Mouse (Mus musculus): ENCODE data around the gene Fsd1.

GRCm38 (mm10) chr17:55961631-55962030, 24.7 kb upstream of the Fsd1 start:
- TF ChIP-seq CTCF (conservative IDR thresholded peaks at IDR 0.05; ENCODE audit: insufficient read depth, insufficient read length, low read depth, low read length) (no peak), POLR2A (IDR thresholded peaks at IDR 0.05; ENCODE audit: low read depth, low read length) (no peak)
